Mouse (Mus musculus) ZHBTc4 (cell line): Measurements from ENCODE around the gene Etfb.
A peak's percentile ranks its signal among the peaks of the same experiment; 100 is the strongest.
"Not testable (repeated sequence)": the region's sequence is repeated elsewhere in the genome, so short reads cannot be mapped to it uniquely, and the experiment has no call there.

Experiments
- DNase-seq: peaks from one replicate; pipeline ENCODE4 v3.0.0-alpha.2; 2011; ENCODE audit warnings: low read depth, low spot score

The Etfb gene

DNA sequence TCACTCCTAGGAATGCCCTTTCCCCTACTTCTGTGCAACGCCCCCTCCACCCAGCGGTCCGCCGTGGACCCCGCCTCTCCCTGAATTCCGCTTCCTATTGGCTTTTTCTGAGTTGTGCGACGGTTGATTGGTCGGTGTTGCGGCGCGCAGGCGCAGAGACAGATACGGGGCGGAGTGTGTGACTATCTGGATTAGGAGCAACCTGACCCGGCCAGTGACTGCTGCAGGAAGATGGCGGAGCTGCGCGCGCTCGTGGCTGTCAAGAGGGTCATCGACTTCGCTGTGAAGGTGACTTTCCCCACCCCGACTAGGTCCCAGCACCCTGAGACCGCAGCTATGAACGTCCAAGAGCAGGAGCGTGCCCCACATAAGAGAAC lies at the start of gene Etfb, which contains the start of gene Gm45233:
Gene Etfb, plus strand, starts transcription at position 167 of the 377 bp plus-strand sequence.
Gene Gm45233, plus strand, starts transcription at position 212 of the 377 bp plus-strand sequence.
- peak; percentile 99 for DNase-seq

DNA sequence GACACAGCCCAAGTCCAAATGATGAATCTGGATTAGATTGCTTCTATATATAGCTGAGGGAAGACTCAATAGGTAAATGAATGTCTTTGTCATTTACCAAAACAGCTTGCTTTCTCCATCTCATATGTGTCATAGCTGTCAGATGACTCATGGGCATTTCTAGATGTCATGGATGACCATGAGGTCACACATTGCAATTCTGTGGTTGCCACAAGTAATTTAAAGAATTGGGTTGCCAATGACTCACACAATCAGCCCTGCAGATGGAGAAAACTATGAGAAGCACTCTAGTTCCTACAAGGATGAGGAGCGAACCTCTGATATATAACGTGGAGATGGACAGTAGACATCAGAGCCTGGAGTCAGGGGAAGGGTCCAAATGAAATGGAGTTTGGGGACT lies 44.4 kb upstream of the Etfb start:
- DNase-seq: no peak

DNA sequence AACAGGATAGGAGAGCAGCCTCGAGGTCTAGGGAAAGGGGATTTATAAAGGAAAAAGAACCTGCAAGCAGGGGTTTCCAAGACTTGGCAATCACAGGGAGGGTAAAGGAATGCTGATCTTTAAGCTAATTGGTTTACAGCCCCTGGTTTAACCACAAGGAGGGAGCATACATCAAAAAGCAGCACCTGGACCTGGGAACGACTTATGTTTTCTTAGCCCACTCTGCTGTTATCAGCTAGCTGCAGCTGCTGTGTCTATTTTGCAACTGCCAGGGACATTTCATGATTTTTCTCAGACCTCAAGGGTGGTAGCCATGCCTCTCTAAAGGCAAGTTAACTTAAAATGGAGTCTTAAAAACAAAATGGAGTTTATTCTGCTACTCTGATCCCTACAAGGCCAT lies 41.2 kb upstream of the Etfb start:
- no peak for DNase-seq

DNA sequence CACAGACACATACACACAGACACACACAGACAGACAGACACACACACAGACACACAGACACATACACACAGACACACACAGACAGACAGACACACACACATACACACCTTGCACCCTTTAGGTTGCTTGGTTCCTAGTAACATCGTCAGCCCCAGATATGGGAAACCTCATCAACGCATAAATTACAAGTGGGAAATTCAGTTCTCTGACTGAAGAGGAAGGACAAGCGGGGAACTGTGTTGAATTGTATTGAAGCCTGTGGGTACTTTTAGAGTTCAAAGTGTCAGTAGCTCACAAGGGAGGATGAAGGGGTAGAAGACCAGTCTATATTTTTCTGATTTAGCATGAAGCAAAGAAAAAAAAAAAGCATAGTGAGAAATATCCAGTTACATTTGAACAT lies 36.3 kb upstream of the Etfb start:
- no peak for DNase-seq

DNA sequence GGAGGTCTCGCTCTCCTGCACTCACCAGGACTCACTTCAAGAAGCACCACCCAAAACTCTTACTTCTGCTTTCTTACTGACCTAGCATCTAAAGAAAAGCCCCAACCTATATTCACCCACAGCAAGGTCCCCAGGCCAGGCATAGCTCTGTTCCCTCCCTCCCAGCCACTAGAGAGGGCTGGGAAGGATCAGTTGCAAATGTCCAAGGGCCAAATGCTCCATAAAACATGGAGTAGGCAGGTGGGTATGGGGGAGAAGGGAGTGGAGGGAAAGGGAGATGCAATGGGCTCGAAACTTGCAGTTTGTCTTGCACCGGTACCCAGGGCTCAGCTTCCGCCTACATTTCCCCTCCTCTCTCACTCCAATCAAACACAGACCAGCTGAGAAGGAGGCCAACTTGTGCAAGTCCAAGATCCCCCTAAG lies 35.7 kb upstream of the Etfb start, which contains the start of gene Siglecg:
Gene Siglecg, plus strand, starts transcription at position 74 of the 423 bp plus-strand sequence.
- no peak for DNase-seq

DNA sequence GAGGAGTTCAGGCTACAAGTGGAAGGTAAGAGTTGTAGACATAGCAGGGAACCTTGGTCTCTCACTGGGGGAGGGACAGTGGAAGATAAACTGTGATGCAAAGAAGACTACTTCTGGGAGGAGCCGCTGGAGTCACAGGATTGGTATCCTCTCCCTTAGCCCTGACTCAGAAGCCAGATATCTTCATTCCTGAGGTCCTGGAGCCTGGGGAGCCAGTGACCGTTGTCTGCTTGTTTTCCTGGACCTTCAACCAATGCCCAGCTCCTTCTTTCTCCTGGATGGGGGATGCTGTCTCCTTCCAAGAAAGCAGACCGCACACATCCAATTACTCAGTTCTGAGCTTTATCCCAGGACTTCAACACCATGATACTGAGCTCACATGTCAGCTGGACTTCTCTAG lies 34.8 kb upstream of the Etfb start:
- DNase-seq: no peak

DNA sequence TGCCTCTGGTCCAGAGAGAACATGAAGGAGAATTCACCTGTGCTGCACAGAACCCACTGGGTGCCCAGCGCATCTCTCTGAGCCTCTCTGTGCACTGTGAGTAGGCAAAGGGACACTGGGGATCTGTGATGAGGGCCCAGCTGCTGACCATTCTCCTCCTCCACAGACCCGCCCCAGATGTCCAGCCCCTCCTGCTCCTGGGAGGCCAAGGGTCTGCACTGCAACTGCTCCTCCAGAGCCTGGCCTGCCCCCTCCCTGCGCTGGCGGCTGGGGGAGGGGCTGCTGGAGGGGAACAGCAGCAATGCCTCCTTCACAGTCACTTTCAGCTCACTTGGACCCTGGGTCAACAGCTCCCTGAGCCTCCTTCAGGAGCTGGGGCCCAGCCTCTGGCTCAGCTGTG lies 32.2 kb upstream of the Etfb start:
- DNase-seq: not testable (repeated sequence)

DNA sequence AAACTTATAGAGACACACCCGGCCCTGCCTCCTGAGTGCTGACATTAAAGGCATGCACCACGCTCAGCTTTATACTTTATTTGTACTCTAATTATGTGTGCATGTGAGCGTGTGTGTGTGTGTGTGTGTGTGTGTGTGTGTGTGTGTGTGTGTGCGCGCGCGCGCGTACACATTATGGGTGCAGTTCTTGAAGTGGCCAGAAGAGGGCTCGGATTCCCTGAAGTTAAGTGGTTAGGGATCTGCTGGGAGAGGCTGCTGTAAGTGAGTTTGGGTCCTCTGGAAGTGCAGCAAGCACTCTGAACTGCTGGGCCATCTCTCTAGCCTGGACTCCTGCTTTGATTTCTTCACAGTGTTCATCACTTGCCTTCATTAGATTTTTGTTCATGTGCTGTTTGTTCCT lies 26.6 kb upstream of the Etfb start:
- peak; percentile 47 for DNase-seq

DNA sequence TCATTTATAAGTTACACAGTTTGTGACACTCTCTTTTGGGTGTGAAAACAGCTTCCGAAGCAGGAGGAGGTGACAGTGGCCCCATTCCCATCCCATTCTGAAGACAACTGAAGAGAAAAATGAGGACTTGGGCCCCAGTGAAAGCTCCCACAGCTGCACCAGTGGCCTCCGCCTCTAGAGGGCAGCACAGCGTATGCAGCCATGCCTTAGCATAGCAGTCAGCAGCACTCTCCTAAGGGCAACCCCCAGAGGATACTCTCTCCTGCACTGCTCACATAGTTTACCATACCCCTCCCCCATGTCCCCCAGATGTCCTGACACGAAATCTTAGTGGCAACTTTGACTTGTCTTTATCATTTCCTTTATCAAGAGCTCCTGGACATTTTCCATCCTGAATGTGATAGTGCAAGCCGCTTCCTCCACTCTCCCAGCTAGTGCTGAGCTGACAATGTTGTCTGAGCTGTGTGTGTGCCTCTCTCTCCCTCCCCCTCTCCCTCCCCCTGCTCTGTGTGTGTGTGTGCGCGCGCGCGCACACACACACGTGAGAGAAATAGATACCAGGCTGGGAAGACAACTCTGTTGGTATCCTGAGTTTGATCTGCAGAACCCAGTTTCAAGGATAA lies 20.8 kb upstream of the Etfb start:
- peak; percentile 90 for DNase-seq

DNA sequence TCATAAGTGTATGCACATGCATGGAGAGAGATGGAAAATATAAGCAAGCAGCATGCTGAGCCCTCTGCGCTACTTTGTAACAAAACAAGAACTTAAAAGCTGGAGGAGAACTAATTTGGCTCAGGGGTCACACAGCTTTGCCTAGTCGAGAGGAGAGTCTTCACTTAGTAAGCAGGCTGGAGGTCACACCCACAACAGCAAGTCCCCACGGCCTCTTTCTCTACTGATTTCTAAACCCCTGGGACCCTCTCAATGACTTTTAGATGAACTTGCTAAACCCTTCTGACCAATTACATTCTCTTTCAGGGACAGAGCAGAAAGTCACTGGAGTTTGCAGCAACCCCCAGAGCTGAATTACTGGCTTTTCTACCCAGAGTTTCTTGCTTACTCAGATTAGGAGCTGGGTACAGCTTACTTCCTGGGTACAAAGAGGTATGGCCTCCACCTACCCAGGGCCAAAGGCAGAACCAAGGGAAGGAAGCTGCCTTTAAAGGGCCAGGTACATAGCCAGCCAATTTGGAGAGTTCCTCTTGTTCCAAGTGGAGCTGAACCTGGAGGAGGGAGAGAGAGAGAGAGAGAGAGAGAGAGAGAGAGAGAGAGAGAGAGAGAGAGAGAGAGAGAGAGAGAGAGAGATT lies 19.8 kb upstream of the Etfb start:
- DNase-seq: no peak

DNA sequence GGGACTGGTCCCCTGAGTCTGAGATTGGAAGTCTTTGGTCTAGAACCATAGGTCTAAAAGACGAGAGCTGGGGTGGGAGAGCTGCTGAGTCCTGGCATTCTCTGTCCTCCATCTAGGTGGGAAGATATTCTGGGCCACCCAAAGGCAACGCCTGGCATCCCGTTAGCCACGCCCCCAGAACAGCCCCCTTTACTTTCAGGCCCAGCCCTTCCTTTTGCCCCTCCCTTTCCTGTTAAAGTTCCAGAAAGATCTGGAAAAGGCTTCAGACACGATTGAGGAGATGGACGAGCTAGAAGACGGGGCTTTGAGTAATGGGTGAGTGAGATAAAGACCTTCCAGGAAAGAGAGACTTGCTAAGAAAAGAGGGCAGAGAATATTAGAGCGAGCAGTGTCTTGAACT lies 16.5 kb upstream of the Etfb start, which contains the start of gene Lim2:
Gene Lim2, plus strand, starts transcription at position 265 of the 400 bp plus-strand sequence.
- peak; percentile 80 for DNase-seq

DNA sequence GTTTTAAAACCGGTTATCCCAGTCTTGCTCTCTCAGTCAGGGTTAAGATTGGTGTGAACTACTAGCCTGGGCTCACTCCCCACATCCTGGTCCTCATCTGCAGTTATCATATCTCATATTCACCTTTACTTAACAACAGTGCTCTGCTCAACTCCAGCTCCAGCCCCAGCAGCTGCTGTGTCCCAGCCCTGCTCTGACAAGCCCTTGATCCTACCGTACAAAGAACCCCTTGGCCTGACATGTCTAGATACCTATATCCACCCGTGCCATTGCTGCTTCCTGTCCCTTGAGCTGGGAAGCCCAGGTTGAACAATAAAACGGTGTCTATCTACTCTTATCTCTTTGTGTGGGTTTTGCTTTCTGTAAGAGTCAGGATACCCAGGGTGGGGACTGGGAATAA lies 14.4 kb upstream of the Etfb start:
- no peak for DNase-seq

DNA sequence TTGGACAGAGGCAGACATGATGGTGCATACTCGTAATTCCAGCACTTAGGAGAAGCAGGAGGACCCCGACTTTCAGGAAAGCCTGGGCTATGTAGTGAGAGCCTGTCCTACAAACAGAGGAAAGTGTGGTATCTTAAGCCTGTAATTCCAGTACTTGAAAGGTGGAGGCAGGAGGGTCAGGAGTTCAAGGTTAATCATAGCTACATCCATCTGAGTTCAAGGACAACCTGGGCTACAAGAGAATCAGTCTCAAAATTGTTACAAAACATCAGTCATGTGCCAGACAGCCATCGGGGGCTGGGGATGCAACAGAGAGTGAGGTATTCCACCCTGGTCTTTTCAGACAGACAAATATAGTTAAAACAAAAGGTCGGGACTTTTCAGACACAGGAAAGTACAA lies 11.0 kb upstream of the Etfb start:
- DNase-seq: peak; percentile 28

DNA sequence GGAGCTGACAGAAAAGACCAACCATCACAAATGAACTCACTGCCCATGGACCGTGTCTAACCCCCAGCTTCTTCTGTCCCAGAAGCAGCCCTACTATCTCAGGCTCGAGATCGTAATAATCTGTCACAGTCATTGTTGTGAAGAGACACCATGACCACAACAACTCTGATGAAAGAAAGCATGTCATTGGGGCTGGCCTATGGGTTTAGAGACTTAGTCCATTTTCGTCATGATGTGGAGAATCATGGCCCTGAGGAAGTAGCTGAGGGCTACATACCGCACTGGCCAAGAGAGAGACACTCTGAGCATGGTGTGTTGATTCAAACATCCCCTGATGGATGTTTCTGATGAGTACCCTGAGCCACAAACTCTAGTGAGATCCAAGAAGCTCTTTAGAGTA lies 9.2 kb upstream of the Etfb start:
- no peak for DNase-seq

DNA sequence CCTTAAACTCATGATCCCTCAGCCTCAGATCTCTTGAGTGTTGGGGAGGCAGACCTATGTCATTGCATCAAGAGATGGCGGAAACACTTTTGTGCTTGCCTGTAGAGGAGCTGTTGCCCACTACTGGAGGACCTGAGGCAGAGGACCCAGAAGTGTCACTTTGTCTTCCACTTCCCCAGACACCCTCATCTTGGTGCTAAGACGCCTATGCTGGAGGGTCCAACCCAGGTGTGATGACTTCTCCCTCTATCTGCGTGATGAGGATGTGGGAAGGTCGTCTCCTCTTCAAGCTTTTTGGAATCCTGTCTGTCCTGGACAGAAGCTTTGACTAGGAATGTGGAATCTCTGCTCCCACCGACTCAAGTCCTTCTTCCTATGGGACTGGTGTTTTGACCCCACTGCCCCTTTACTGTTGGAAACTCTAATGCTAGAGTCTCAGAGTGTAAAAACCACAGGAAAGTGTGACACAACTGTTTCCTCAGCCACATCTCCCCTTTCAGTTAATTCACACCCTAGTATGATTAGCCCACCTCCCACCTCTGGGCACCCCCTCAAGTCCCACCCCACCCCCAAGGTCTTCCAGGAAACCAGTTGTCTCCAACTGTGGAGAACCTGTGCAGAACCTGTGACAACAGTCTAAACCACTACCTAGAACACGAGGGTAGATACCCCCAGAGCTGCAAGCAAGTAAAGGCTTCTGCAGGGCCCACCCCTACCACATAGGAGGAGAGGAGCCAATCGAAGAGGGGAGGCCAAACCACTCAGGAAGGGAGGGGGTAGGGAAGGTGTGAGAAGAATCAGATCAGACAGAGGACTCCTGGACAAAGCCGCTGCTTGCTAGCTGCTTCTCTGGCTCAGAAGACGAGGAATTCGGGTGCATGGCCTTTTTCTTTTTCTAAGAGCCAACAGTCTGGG lies 7.3 kb upstream of the Etfb start, which contains the start of gene Nkg7:
Gene Nkg7, plus strand, starts transcription at position 733 of the 915 bp plus-strand sequence.
- DNase-seq: no peak

DNA sequence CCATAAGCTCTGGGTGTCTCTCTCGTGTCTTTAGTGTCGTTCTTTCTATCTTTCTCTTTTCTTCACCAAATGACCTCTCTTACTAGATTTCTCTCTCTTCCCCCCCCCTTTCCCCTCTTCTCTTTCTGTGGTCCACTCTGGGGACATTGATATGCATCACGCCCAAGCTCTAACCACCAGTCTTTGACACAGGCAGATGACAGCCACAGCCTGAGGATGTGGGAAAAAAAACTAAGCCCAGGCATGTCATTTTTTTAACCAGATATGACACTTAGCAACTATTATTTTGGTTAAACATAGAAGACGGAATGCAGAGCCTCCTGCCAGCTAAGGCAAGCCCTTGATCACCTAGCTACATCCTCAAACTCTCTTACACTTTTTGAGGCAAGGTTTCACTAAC lies 5.3 kb upstream of the Etfb start:
- DNase-seq: no peak

DNA sequence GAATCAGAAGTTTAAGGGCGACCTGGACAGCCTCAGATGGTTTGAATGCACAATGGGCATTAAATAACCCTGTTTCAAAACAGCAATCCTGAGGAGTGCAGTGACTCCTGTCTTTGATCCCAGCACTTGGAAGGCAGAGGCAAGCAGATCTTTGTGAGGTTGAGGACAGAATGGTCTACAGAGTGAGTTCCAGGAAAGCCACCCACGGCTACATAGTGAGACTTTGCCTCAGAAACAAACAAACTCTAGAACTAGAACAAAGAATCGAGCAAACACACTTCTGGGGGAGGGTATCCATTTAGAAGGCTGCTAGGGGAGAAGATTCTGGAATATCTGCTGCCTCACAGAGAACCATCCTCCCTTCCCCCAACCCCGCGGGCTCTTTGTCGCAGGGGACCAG lies 3.4 kb upstream of the Etfb start, which contains the start of gene Cldnd2:
Gene Cldnd2, plus strand, starts transcription at position 301 of the 400 bp plus-strand sequence.
- DNase-seq: no peak

DNA sequence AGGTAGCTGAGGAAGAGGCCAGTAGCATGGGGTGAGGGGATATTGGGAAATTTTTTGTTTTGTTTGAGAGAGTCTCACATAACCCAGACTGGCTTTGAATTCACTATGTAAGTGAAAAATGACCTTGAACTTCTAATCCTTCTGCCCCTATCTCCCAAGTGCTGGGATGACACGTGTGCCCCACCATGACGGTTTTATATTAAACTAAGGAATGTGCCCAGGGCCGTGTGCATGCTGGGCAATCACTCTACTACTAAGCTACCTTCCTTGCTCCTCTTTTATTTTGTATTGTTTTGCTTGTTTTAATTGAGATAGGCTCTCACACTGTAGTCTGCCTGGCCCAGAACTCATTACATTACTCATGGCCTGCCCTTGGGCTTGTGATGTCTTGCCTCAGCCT lies 2.8 kb upstream of the Etfb start:
- no peak for DNase-seq

DNA sequence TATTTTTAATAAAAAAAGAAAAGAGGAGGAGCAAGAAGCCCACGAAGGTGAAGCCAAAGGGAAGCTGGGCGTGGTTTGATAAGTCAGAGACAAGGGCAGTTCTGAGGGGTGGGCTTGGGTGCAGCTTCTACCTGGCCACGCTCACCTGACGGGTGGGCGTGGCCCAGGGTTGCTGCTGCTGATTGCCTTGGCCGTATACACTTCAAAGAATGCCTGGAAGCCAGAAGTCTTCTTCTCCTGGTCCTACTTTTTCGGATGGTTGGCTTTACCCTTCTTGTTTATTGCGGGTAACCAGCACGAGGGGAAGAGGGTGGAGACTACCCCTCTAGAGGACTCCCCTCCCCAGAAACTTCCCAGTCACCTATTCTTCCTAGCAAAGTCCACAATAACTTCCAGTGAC lies 1.2 kb upstream of the Etfb start:
- DNase-seq: no peak

DNA sequence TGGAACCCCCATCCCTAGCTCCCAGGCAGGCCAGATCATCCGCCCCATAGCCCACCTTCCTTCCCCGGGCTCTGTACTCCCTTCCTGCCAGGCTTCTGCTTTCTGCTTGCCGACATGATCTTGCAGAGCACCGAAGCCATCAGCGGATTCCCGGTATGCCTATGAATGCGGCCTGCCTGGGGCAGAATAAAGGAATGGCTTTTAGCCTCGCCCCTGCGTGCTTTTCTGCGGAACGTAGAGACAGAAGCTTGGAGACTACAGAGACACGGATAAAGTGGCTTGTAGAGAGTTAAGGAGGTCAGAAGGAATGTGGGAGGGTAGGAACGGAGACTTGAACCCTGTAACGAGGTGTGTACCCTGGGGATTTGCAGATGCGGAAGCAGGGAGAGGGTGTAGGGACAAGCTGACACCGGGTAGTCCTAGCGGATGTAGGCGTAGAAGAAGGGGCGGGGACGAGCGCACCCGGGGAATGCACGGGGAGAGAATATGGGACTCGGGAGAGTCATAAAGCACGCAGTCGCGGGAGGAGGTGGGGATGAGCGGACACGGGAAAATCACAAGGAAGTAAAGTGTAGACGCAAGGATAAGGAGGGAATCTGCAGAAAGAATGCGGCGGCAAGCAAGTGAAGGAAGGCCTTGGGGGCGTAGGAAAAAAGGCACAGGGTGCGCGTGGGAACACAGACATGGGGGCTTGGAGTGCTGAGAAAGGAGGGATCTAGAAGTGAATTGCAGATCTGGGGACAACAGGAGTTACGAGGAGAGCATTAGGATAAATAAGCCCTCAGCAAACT lies 562 bp upstream of the Etfb start:
- DNase-seq: peak; percentile 82

DNA sequence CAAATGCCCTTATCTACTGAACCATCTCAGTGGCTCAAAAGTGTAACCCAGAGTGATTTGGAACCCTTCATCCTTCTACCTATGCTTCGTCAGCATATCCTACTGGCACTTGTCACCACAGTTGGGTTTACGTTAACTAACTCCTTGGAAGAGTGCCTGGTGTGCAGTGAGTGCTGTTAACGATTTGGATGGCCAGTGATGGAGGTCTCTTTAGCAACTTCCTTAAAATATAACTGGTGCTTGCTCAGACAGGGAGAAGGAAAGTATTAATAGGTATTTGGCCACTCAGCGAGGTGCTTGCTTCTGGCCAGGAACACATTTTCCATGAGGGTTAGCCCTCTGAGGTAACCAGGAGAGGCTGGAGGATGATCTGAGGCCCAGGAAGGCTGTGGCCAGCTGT lies 3.9 kb downstream of the Etfb start:
- DNase-seq: no peak
